Mouse (Mus musculus): ENCODE measurements around the gene Gadl1. TPM values are rescaled to one million over a fixed set of nuclear protein-coding genes. Genes with fewer than 3 reads are reported as not detected.

The Gadl1 gene
- total and polyA plus RNA-seq, 2 experiments from 2014 or later = 1.1 to 2.6 TPM

GRCm38 (mm10) chr9:115893947-115894346 is 15.3 kb upstream of the Gadl1 start:
- 0 out of 2 replicates have a peak overlapping the region, but pooled peaks have one; percentile 31 for H3K27ac ChIP-seq (ENCODE audit: low read depth)
- no peak overlapping the region for H3K9ac ChIP-seq (replicated peaks; ENCODE audit: low read depth, low read length)
- DNase-seq (ENCODE audit: low spot score) (peak; percentile 57), ATAC-seq (ENCODE audit: insufficient read depth, low read depth) (peak; percentile 69)
- H3K4me2 ChIP-seq (ENCODE audit: low read depth, low read length) = no peak overlapping the region
- 56% methylated on average over 10 of the region's 10 CpGs for WGBS
- TF ChIP-seq CTCF (IDR thresholded peaks at IDR 0.05; ENCODE audit: low read depth) (no peak), EP300 (IDR thresholded peaks at IDR 0.05; ENCODE audit: low read depth) (no peak)
- H3K27me3 ChIP-seq (ENCODE audit: control insufficient read depth, insufficient read depth, low read length) = no peaks in the 10 kb centered on the region
- no peak overlapping the region for H3K4me3 ChIP-seq (ENCODE audit: low read depth, low read length)
- peaks cover 7% of the 10 kb centered on the region for H3K4me1 ChIP-seq (ENCODE audit: control insufficient read depth, insufficient read depth)
- H3K9me3 ChIP-seq (replicated peaks; ENCODE audit: control insufficient read depth, low read length) = peaks cover 10% of the 10 kb centered on the region
- no peaks in the 10 kb centered on the region for H3K36me3 ChIP-seq (replicated peaks; ENCODE audit: control insufficient read depth, insufficient read depth, low read length)

GRCm38 (mm10) chr9:115908325-115908724 is 930 bp upstream of the Gadl1 start:
- no peaks in the 10 kb centered on the region for H3K9me3 ChIP-seq (replicated peaks; ENCODE audit: control insufficient read depth, low read length)
- no peaks in the 10 kb centered on the region for H3K4me1 ChIP-seq (ENCODE audit: control insufficient read depth, insufficient read depth)
- 21% methylated on average over 13 of the region's 15 CpGs for WGBS
- 0 out of 2 replicates have a peak overlapping the region, but pooled peaks have one; percentile 4 for H3K9ac ChIP-seq (replicated peaks; ENCODE audit: low read depth, low read length)
- no peaks in the 10 kb centered on the region for H3K27me3 ChIP-seq (ENCODE audit: control insufficient read depth, insufficient read depth, low read length)
- H3K27ac ChIP-seq (ENCODE audit: low read depth) = no peak overlapping the region
- H3K4me2 ChIP-seq (ENCODE audit: low read depth, low read length) = peak overlapping the region; percentile 33
- DNase-seq (ENCODE audit: low spot score) = no peak
- no peak for TF ChIP-seq EP300 (IDR thresholded peaks at IDR 0.05; ENCODE audit: low read depth)
- TF ChIP-seq CTCF (IDR thresholded peaks at IDR 0.05; ENCODE audit: low read depth) = no peak
- H3K36me3 ChIP-seq (replicated peaks; ENCODE audit: control insufficient read depth, insufficient read depth, low read length) = no peaks in the 10 kb centered on the region
- ATAC-seq (ENCODE audit: insufficient read depth, low read depth) = peak; percentile 27; the same call in 1 of the 2 replicates
- H3K4me3 ChIP-seq (ENCODE audit: low read depth, low read length) = no peak overlapping the region

GRCm38 (mm10) chr9:115914006-115914405 is 4.8 kb downstream of the Gadl1 start:
- no peak overlapping the region for H3K4me2 ChIP-seq (ENCODE audit: low read depth, low read length)
- no peaks in the 10 kb centered on the region for H3K27me3 ChIP-seq (ENCODE audit: control insufficient read depth, insufficient read depth, low read length)
- H3K9me3 ChIP-seq (replicated peaks; ENCODE audit: control insufficient read depth, low read length) = 0 out of 2 replicates have a peak, but pooled peaks cover 4% of the 10 kb centered on the region
- H3K4me1 ChIP-seq (ENCODE audit: control insufficient read depth, insufficient read depth) = 0 out of 2 replicates have a peak, but pooled peaks cover 2% of the 10 kb centered on the region
- WGBS = 58% methylated on average over 7 of the region's 7 CpGs
- TF ChIP-seq EP300 (IDR thresholded peaks at IDR 0.05; ENCODE audit: low read depth) = no peak
- TF ChIP-seq CTCF (IDR thresholded peaks at IDR 0.05; ENCODE audit: low read depth) = no peak
- DNase-seq (ENCODE audit: low spot score) (no peak), ATAC-seq (ENCODE audit: insufficient read depth, low read depth) (no peak)
- H3K36me3 ChIP-seq (replicated peaks; ENCODE audit: control insufficient read depth, insufficient read depth, low read length) = no peaks in the 10 kb centered on the region
- no peak overlapping the region for H3K4me3 ChIP-seq (ENCODE audit: low read depth, low read length)
- H3K9ac ChIP-seq (replicated peaks; ENCODE audit: low read depth, low read length) = no peak overlapping the region
- H3K27ac ChIP-seq (ENCODE audit: low read depth) = no peak overlapping the region

- no peak overlapping the region for H3K9ac ChIP-seq (replicated peaks; ENCODE audit: low read depth, low read length)
- ATAC-seq (ENCODE audit: insufficient read depth, low read depth) = no peak
- no peak overlapping the region for H3K27ac ChIP-seq (ENCODE audit: low read depth)
- no peak for TF ChIP-seq EP300 (IDR thresholded peaks at IDR 0.05; ENCODE audit: low read depth)
- no peak for TF ChIP-seq CTCF (IDR thresholded peaks at IDR 0.05; ENCODE audit: low read depth)
- no peaks in the 10 kb centered on the region for H3K36me3 ChIP-seq (replicated peaks; ENCODE audit: control insufficient read depth, insufficient read depth, low read length)
- H3K27me3 ChIP-seq (ENCODE audit: control insufficient read depth, insufficient read depth, low read length) = no peaks in the 10 kb centered on the region
- H3K9me3 ChIP-seq (replicated peaks; ENCODE audit: control insufficient read depth, low read length) = 0 out of 2 replicates have a peak, but pooled peaks cover 6% of the 10 kb centered on the region
- no peak for DNase-seq (ENCODE audit: low spot score)
- H3K4me2 ChIP-seq (ENCODE audit: low read depth, low read length) = no peak overlapping the region
- WGBS = 83% methylated on average over 14 of the region's 14 CpGs
- no peak overlapping the region for H3K4me3 ChIP-seq (ENCODE audit: low read depth, low read length)
- 0 out of 2 replicates have a peak, but pooled peaks cover 2% of the 10 kb centered on the region for H3K4me1 ChIP-seq (ENCODE audit: control insufficient read depth, insufficient read depth)
Observed at GRCm38 (mm10) chr9:115915586-115916270, 6.5 kb downstream of the Gadl1 start.

- no peak overlapping the region for H3K4me3 ChIP-seq (ENCODE audit: low read depth, low read length)
- no peak overlapping the region for H3K4me2 ChIP-seq (ENCODE audit: low read depth, low read length)
- no peaks in the 10 kb centered on the region for H3K27me3 ChIP-seq (ENCODE audit: control insufficient read depth, insufficient read depth, low read length)
- H3K27ac ChIP-seq (ENCODE audit: low read depth) = no peak overlapping the region
- no peak for ATAC-seq (ENCODE audit: insufficient read depth, low read depth)
- 0 out of 2 replicates have a peak, but pooled peaks cover 6% of the 10 kb centered on the region for H3K9me3 ChIP-seq (replicated peaks; ENCODE audit: control insufficient read depth, low read length)
- no peaks in the 10 kb centered on the region for H3K4me1 ChIP-seq (ENCODE audit: control insufficient read depth, insufficient read depth)
- no peaks in the 10 kb centered on the region for H3K36me3 ChIP-seq (replicated peaks; ENCODE audit: control insufficient read depth, insufficient read depth, low read length)
- no peak for TF ChIP-seq CTCF (IDR thresholded peaks at IDR 0.05; ENCODE audit: low read depth)
- no peak for TF ChIP-seq EP300 (IDR thresholded peaks at IDR 0.05; ENCODE audit: low read depth)
- no peak overlapping the region for H3K9ac ChIP-seq (replicated peaks; ENCODE audit: low read depth, low read length)
- no peak for DNase-seq (ENCODE audit: low spot score)
- WGBS = 88% methylated on average over 3 of the region's 3 CpGs
Observed at GRCm38 (mm10) chr9:115919736-115920135, 10.5 kb downstream of the Gadl1 start.

Data from heart, postnatal 0 days (tissue).